Comparison of ENCODE assay signal across 18 mouse cellular contexts in the genomic region with DNA sequence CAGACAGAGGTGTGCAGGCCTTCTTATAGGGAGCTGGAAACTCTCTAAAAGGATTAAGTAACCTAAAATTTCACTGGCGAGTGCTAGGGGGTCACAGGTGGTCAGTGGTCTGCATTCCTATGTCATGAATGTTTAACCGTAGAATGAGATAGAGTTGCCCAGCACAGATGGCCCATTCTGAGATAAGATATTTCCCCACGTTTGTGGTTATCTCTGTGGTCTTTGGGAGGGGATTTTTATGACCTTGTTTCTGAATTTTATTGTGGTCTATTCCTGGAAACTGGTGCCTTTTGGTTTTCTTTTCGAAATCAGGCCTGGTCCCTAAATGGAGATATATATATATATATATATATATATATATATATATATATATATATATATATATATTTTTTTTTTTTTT.
"Had no signal": no experiment of that assay in that cellular context is flagged by ENCODE, and none has a peak within 500 bp of the region (broad histone marks: within the 10 kb centered on the region; RNA-seq: fewer than 3 reads in every experiment).

No protein-coding gene starts in this region.

- H3K4me2 ChIP-seq: liver, embryonic 13.5 days; liver, embryonic 15.5 days; lung, embryonic 15.5 days; midbrain, embryonic 13.5 days; midbrain, embryonic 15.5 days; neural tube, embryonic 13.5 days; neural tube, embryonic 15.5 days; stomach, embryonic 15.5 days had no signal

- H3K36me3 ChIP-seq: liver, embryonic 13.5 days; liver, embryonic 15.5 days; lung, embryonic 15.5 days; midbrain, embryonic 10.5 days; midbrain, embryonic 13.5 days; midbrain, embryonic 15.5 days; neural tube, embryonic 13.5 days; neural tube, embryonic 15.5 days; stomach, embryonic 15.5 days had no signal

- H3K4me1 ChIP-seq: midbrain, embryonic 15.5 days; neural tube, embryonic 13.5 days; neural tube, embryonic 15.5 days; stomach, embryonic 15.5 days had no signal

- H3K4me3 ChIP-seq: liver, embryonic 13.5 days; liver, embryonic 15.5 days; lung, embryonic 15.5 days; midbrain, embryonic 10.5 days; midbrain, embryonic 13.5 days; midbrain, embryonic 15.5 days; myocyte; neural tube, embryonic 13.5 days; neural tube, embryonic 15.5 days; stomach, embryonic 15.5 days had no signal

- H3K27ac ChIP-seq: liver, embryonic 13.5 days; liver, embryonic 15.5 days; lung, embryonic 15.5 days; midbrain, embryonic 10.5 days; midbrain, embryonic 13.5 days; midbrain, embryonic 15.5 days; neural tube, embryonic 13.5 days; neural tube, embryonic 15.5 days; stomach, embryonic 15.5 days; stomach, postnatal 0 days had no signal

- ATAC-seq: liver, postnatal 0 days; lung, postnatal 0 days; midbrain, embryonic 13.5 days; midbrain, embryonic 15.5 days had no signal

- DNase-seq: liver, embryonic 13.5 days; liver, postnatal 0 days; lung, adult 2 months; right cerebral cortex, postnatal 14 days; thymus, adult 2 months; thymus, postnatal 25 days; thymus, postnatal 4 days had no signal

- H3K9me3 ChIP-seq: liver, embryonic 13.5 days; liver, embryonic 15.5 days; lung, embryonic 15.5 days; midbrain, embryonic 10.5 days; midbrain, embryonic 13.5 days; midbrain, embryonic 15.5 days; neural tube, embryonic 13.5 days; neural tube, embryonic 15.5 days; stomach, embryonic 15.5 days had no signal

- H3K9ac ChIP-seq: liver, embryonic 13.5 days; liver, embryonic 15.5 days; liver, postnatal 0 days; lung, embryonic 15.5 days; midbrain, embryonic 13.5 days; midbrain, embryonic 15.5 days; neural tube, embryonic 13.5 days; neural tube, embryonic 15.5 days; stomach, embryonic 15.5 days had no signal

- H3K27me3 ChIP-seq: liver, embryonic 13.5 days; liver, embryonic 15.5 days; lung, embryonic 15.5 days; midbrain, embryonic 13.5 days; midbrain, embryonic 15.5 days; neural tube, embryonic 13.5 days; neural tube, embryonic 15.5 days; stomach, embryonic 15.5 days had no signal
